ENCODE assay signal across 8 mouse cellular contexts in the genomic region with DNA sequence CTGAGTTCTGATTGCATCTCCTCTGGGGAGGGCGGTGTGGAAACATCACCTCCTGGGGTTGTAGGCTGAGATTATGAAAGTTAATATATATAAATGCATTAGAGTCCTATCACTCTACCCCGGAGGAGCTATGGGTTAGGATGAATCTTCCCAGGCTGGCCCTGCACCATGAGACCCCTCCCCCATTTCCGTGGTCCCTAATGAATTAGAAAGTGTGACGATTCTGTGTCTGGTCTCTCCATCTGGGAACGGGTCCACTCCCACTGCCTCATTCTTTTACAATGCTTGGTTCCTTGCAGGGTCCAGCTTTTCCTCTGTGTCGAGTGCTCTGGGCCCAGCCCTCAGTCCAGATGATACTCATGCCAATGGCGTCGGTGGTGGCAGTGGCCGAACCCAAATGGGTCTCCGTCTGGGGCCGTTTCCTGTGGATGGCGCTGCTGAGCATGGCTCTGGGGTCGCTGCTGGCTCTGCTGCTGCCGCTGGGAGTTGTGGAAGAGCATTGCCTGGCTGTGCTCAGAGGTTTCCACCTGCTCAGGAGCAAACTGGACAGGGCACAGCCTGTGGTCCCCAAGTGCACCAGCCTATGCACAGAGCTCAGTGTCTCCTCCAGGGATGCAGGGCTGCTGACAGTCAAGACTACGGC. TPM values are rescaled to one million over a fixed set of nuclear protein-coding genes. Genes with fewer than 3 reads are reported as not detected.
A peak's percentile ranks its signal among the peaks of the same experiment; 100 is the strongest.
DNase-seq lines count a peak whose midpoint lies in the region; ATAC-seq and TF ChIP-seq lines count a peak whose summit lies in the region.

No protein-coding gene starts in this region.

- H3K4me1 ChIP-seq in spleen, adult 2 months (ENCODE audit: control insufficient read depth, insufficient read depth, insufficient read length), result peaks cover 4% of the 10 kb centered on the region; the same call in 1 of the 2 replicates
- 0 out of 2 replicates have a peak, but pooled peaks cover 5% of the 10 kb centered on the region for H3K4me1 ChIP-seq in intestine, postnatal 0 days (replicated peaks; ENCODE audit: control insufficient read depth, insufficient read depth, low read length)
- H3K4me1 ChIP-seq in small intestine, adult 2 months (ENCODE audit: control insufficient read depth, insufficient read depth, insufficient read length, low read length), result no peaks in the 10 kb centered on the region; the same call in none of the 2 replicates

- no peaks in the 10 kb centered on the region for H3K9me3 ChIP-seq in intestine, postnatal 0 days (ENCODE audit: control insufficient read depth)

- peak; percentile 66 for DNase-seq in cerebellum, adult 9-10 months
- no peak for DNase-seq in cerebellum, postnatal 4 days (ENCODE audit: low spot score in 2 of 2)
- DNase-seq in spleen, adult 2 months (ENCODE audit: low read depth in 1 of 2, low spot score in 2 of 2), result no peak
- no peak for DNase-seq in spleen, postnatal 14 days (ENCODE audit: low spot score in 2 of 2)
- no peak for DNase-seq in adrenal gland, adult 8-10 months
- no peak for DNase-seq in layer of hippocampus, postnatal 25 days (ENCODE audit: extremely low spot score in 1 of 2, low spot score in 1 of 2)

- TF ChIP-seq POLR2A in spleen, adult 2 months (IDR thresholded peaks at IDR 0.05; ENCODE audit: low read depth, low read length), result no peak
- TF ChIP-seq POLR2A in small intestine, adult 2 months (IDR thresholded peaks at IDR 0.05; ENCODE audit: low read depth, low read length), result no peak

- no peaks in the 10 kb centered on the region for H3K27me3 ChIP-seq in spleen, adult 2 months (ENCODE audit: control insufficient read depth, insufficient read depth, low read length)
- H3K27me3 ChIP-seq in intestine, postnatal 0 days (replicated peaks; ENCODE audit: control insufficient read depth, insufficient read depth, low read length), result no peaks in the 10 kb centered on the region
- no peaks in the 10 kb centered on the region for H3K27me3 ChIP-seq in small intestine, adult 2 months (ENCODE audit: control insufficient read depth, insufficient read depth, low read length)

- H3K4me3 ChIP-seq in spleen, adult 2 months (ENCODE audit: extremely low read depth, insufficient read depth, insufficient read length), result peak overlapping the region; percentile 85; the same call in 1 of the 2 replicates
- H3K4me3 ChIP-seq in intestine, postnatal 0 days (ENCODE audit: low read depth, low read length), result peak overlapping the region; percentile 76
- H3K4me3 ChIP-seq in small intestine, adult 2 months (ENCODE audit: low read depth, low read length), result peak overlapping the region; percentile 90

- no peak for ATAC-seq in intestine, postnatal 0 days

- H3K27ac ChIP-seq in spleen, adult 2 months (ENCODE audit: insufficient read depth, low read length), result no peak overlapping the region; the same call in 1 of the 2 replicates
- 0 out of 2 replicates have a peak overlapping the region, but pooled peaks have one; percentile 94 for H3K27ac ChIP-seq in intestine, postnatal 0 days (ENCODE audit: low read depth, low read length)
- peak overlapping the region; percentile 75; the same call in 1 of the 2 replicates for H3K27ac ChIP-seq in small intestine, adult 2 months (ENCODE audit: insufficient read depth, low read depth, low read length)

- no peak for TF ChIP-seq CTCF in spleen, adult 2 months (IDR thresholded peaks at IDR 0.05; ENCODE audit: extremely low read depth, insufficient read depth, insufficient read length, insufficient replicate concordance)
- peak; percentile 30; the same call in 1 of the 2 replicates for TF ChIP-seq CTCF in intestine, postnatal 0 days (IDR thresholded peaks at IDR 0.05; ENCODE audit: low read depth)
- TF ChIP-seq CTCF in small intestine, adult 2 months (IDR thresholded peaks at IDR 0.05; ENCODE audit: extremely low read depth, insufficient read length, insufficient replicate concordance, low read depth, low read length), result no peak

- 57% methylated on average over 15 of the region's 15 CpGs for WGBS in spleen, adult 2 months
- WGBS in intestine, postnatal 0 days, result 38% methylated on average over 15 of the region's 15 CpGs
- 37% methylated on average over 15 of the region's 15 CpGs for WGBS in small intestine, adult 2 months

- peak overlapping the region; percentile 70 for H3K9ac ChIP-seq in intestine, postnatal 0 days (ENCODE audit: low read depth, low read length)

- H3K36me3 ChIP-seq in spleen, adult 2 months (ENCODE audit: control insufficient read depth, insufficient read depth, low read length), result peaks cover 22% of the 10 kb centered on the region
- H3K36me3 ChIP-seq in intestine, postnatal 0 days (ENCODE audit: control insufficient read depth, insufficient read depth), result peaks cover 41% of the 10 kb centered on the region
- peaks cover 19% of the 10 kb centered on the region for H3K36me3 ChIP-seq in small intestine, adult 2 months (ENCODE audit: control insufficient read depth, insufficient read depth, low read length)

- peak overlapping the region; percentile 95 for H3K4me2 ChIP-seq in intestine, postnatal 0 days (replicated peaks; ENCODE audit: low read depth)

RNA-seq across cellular contexts. Expression of a gene that starts 1.0 kb away (rescaled TPM):
- polyA plus RNA-seq in spleen, adult 2 months (2012; rRNA removed), result 5.0 and 6.4 TPM in 2 replicates
- polyA plus RNA-seq in intestine, postnatal 0 days (2015; fragmentation: Nextera tagmentation; extraction: Ambion mirVana), result 4.6 and 5.0 TPM in 2 replicates
- polyA plus RNA-seq in small intestine, adult 2 months (2012; rRNA removed), result 4.1 and 4.7 TPM in 2 replicates
- 10 to 100 TPM; 15.7 to 25.8 (median 17.6) TPM for total RNA-seq in adrenal gland, adult 8-10 months (2022)
- total RNA-seq in layer of hippocampus, postnatal 25 days (2021), result 10 to 100 TPM; 12.8 to 13.1 TPM

RNA-seq across cellular contexts. Expression of a gene that starts 12.1 kb away (rescaled TPM):
- polyA plus RNA-seq in spleen, adult 2 months (2012; rRNA removed), result not detected in 2 replicates
- polyA plus RNA-seq in intestine, postnatal 0 days (2015; fragmentation: Nextera tagmentation; extraction: Ambion mirVana), result not detected in 2 replicates
- polyA plus RNA-seq in small intestine, adult 2 months (2012; rRNA removed), result not detected in 2 replicates
- total RNA-seq in adrenal gland, adult 8-10 months (2022), result not detected
- total RNA-seq in layer of hippocampus, postnatal 25 days (2021), result not detected

RNA-seq across cellular contexts. Expression of a gene that starts 35.7 kb away (rescaled TPM):
- 27.2 and 28.0 TPM in 2 replicates for polyA plus RNA-seq in spleen, adult 2 months (2012; rRNA removed)
- polyA plus RNA-seq in intestine, postnatal 0 days (2015; fragmentation: Nextera tagmentation; extraction: Ambion mirVana), result 9.1 and 9.2 TPM in 2 replicates
- 9.3 and 10.7 TPM in 2 replicates for polyA plus RNA-seq in small intestine, adult 2 months (2012; rRNA removed)
- 10 to 100 TPM; 29.5 to 47.4 (median 40.1) TPM for total RNA-seq in adrenal gland, adult 8-10 months (2022)
- 10 to 100 TPM; 41.0 to 47.6 TPM for total RNA-seq in layer of hippocampus, postnatal 25 days (2021)

RNA-seq across cellular contexts. Expression of a gene that starts 35.9 kb away (rescaled TPM):
- 77.5 and 79.7 TPM in 2 replicates for polyA plus RNA-seq in spleen, adult 2 months (2012; rRNA removed)
- polyA plus RNA-seq in intestine, postnatal 0 days (2015; fragmentation: Nextera tagmentation; extraction: Ambion mirVana), result 133 and 145 TPM in 2 replicates
- 31.2 and 57.5 TPM in 2 replicates for polyA plus RNA-seq in small intestine, adult 2 months (2012; rRNA removed)
- 1,000 to 10,000 TPM in 2 of 4 experiments, 100 to 1,000 TPM in 2; 572 to 1,204 (median 919) TPM for total RNA-seq in adrenal gland, adult 8-10 months (2022)
- 100 to 1,000 TPM; 115 to 126 TPM for total RNA-seq in layer of hippocampus, postnatal 25 days (2021)
